Mouse (Mus musculus): ENCODE results near the gene L3mbtl4. TPM values are rescaled to one million over a fixed set of nuclear protein-coding genes. Genes with fewer than 3 reads are reported as not detected.
A peak's percentile ranks its signal among the peaks of the same experiment; 100 is the strongest.

Gene L3mbtl4
- total and polyA plus RNA-seq, 2 experiments from 2014 or later, result not detected

DNA sequence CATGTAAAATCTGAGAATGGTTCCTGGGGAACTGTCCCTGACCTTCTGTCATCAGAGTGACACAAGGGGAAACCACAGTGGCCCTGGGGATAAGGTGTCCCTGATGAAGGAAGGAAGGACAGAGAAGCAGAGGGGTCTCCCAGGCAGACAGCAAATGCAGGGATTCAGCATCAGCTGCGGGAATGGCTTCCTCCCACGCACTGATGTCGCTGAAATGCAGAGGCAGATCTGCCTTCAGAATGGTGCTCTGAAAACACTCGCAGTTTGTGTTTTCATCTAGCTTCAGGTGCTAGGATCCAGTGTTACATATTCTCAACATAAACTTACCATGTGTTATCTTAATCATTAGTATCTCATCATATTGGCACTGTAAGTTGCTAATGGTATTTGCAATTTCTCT, 351.7 kb downstream of the L3mbtl4 start:
- TF ChIP-seq EP300 (IDR thresholded peaks at IDR 0.05; ENCODE audit: low read depth), result no peak
- no peak for TF ChIP-seq CTCF (IDR thresholded peaks at IDR 0.05; ENCODE audit: low read depth)

DNA sequence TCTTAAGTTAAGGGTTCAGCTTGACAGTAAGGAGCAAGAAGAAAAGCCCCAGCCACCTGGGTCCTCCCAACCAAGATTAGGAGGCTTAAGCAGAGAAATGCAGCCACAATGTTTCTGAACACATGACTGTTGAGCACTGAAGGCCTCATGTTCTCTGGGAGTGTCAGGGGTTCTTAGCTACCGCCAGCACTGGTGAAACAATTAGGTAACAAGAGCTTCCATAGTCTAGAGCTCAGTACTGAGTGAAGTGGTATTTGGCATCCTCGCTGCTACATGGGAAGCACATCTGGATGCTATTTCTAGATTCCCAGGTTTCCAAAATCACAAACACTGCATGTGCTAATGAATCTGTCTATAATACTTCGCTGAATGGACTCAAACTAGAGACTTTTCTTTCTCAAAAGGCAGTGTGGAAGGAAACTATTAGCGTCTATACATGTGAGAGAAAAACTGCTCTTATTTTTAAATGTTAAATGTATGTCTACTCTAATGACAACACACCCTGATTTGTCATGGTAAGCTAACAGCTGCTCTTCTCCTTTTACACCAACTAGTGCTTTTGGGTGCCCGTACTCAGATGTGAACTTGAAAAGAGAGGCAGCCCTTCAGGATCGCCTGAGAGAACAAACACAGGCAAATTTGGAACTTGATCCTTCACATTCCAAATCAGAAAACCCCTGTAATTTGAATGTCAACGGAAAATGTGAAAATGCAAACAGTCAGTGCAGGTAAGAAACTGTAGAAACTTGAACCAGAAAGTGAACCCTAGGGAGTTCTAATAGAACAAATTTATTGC, 356.2 kb downstream of the L3mbtl4 start:
- DNase-seq (ENCODE audit: low spot score) (no peak), ATAC-seq (ENCODE audit: insufficient read depth, low read depth) (no peak)
- Histone ChIP-seq H3K9me3 (replicated peaks; ENCODE audit: control insufficient read depth, low read length) (no peaks in the 10 kb centered on the region), H3K4me3 (ENCODE audit: low read depth, low read length) (no peak overlapping the region), H3K4me2 (ENCODE audit: low read depth, low read length) (no peak overlapping the region), H3K9ac (replicated peaks; ENCODE audit: low read depth, low read length) (no peak overlapping the region), H3K27ac (ENCODE audit: low read depth) (no peak overlapping the region), H3K27me3 (ENCODE audit: control insufficient read depth, insufficient read depth, low read length) (no peaks in the 10 kb centered on the region), H3K36me3 (replicated peaks; ENCODE audit: control insufficient read depth, insufficient read depth, low read length) (no peaks in the 10 kb centered on the region), H3K4me1 (ENCODE audit: control insufficient read depth, insufficient read depth) (no peaks in the 10 kb centered on the region)
- 68% methylated on average over 7 of the region's 7 CpGs for WGBS
- TF ChIP-seq CTCF (IDR thresholded peaks at IDR 0.05; ENCODE audit: low read depth) (no peak), EP300 (IDR thresholded peaks at IDR 0.05; ENCODE audit: low read depth) (no peak)

More for the DNA sequence above, 351.7 kb downstream of the L3mbtl4 start:
- Histone ChIP-seq H3K4me2 (ENCODE audit: low read depth, low read length) (no peak overlapping the region), H3K9me3 (replicated peaks; ENCODE audit: control insufficient read depth, low read length) (no peaks in the 10 kb centered on the region), H3K36me3 (replicated peaks; ENCODE audit: control insufficient read depth, insufficient read depth, low read length) (no peaks in the 10 kb centered on the region), H3K4me3 (ENCODE audit: low read depth, low read length) (no peak overlapping the region), H3K4me1 (ENCODE audit: control insufficient read depth, insufficient read depth) (no peaks in the 10 kb centered on the region), H3K27ac (ENCODE audit: low read depth) (no peak overlapping the region), H3K9ac (replicated peaks; ENCODE audit: low read depth, low read length) (no peak overlapping the region), H3K27me3 (ENCODE audit: control insufficient read depth, insufficient read depth, low read length) (no peaks in the 10 kb centered on the region)
- 56% methylated on average over 4 of the region's 4 CpGs for WGBS
- DNase-seq (ENCODE audit: low spot score), result no peak
- no peak for ATAC-seq (ENCODE audit: insufficient read depth, low read depth)

DNA sequence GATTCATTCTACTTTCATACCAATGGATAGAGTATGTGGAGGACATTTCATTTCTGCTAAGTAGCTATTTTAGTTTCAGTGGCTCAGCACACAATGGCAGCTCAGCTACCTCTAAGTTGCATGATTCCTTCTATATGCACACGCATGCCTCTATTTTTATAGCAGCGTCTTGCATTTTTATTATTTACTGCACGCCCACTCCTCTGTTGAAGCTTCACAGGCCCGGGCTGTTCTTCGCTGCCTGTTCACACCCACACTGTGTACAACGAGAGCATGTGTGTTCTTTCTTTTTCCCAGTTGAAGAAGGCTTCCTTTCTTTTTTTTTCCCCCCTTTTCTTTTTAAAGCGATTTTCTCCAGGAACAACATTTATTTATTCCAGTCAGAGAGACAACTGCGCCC, 357.8 kb downstream of the L3mbtl4 start:
- H3K9ac ChIP-seq (replicated peaks; ENCODE audit: low read depth, low read length), result no peak overlapping the region
- no peak for TF ChIP-seq EP300 (IDR thresholded peaks at IDR 0.05; ENCODE audit: low read depth)
- no peak for TF ChIP-seq CTCF (IDR thresholded peaks at IDR 0.05; ENCODE audit: low read depth)
- no peaks in the 10 kb centered on the region for H3K36me3 ChIP-seq (replicated peaks; ENCODE audit: control insufficient read depth, insufficient read depth, low read length)
- DNase-seq (ENCODE audit: low spot score), result no peak
- 84% methylated on average over 8 of the region's 8 CpGs for WGBS
- no peaks in the 10 kb centered on the region for H3K27me3 ChIP-seq (ENCODE audit: control insufficient read depth, insufficient read depth, low read length)
- no peaks in the 10 kb centered on the region for H3K9me3 ChIP-seq (replicated peaks; ENCODE audit: control insufficient read depth, low read length)
- no peaks in the 10 kb centered on the region for H3K4me1 ChIP-seq (ENCODE audit: control insufficient read depth, insufficient read depth)
- no peak overlapping the region for H3K4me2 ChIP-seq (ENCODE audit: low read depth, low read length)
- no peak for ATAC-seq (ENCODE audit: insufficient read depth, low read depth)
- no peak overlapping the region for H3K27ac ChIP-seq (ENCODE audit: low read depth)
- no peak overlapping the region for H3K4me3 ChIP-seq (ENCODE audit: low read depth, low read length)

DNA sequence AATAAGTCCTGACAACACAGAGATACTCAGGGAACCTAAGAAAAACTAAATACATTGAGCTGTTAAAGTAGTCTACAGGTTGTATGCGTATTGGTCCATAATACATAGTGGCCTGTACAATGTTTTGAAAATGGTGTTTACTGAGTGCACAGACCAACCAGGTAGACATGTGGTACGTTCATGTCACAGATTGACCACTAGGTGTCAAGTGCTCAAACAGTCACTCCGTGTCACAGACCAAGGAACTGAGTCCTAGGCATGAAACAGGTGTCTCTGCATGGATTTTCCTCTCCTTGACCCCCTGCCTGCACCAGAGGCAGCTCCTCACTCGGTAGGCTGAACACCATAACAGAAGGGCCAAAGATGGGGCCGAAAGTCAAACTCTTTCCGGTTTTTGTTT, 366.6 kb downstream of the L3mbtl4 start:
- H3K27me3 ChIP-seq (ENCODE audit: control insufficient read depth, insufficient read depth, low read length), result no peaks in the 10 kb centered on the region
- H3K4me2 ChIP-seq (ENCODE audit: low read depth, low read length), result no peak overlapping the region
- TF ChIP-seq EP300 (IDR thresholded peaks at IDR 0.05; ENCODE audit: low read depth) (no peak), CTCF (IDR thresholded peaks at IDR 0.05; ENCODE audit: low read depth) (peak; percentile 24)
- no peaks in the 10 kb centered on the region for H3K4me1 ChIP-seq (ENCODE audit: control insufficient read depth, insufficient read depth)
- H3K4me3 ChIP-seq (ENCODE audit: low read depth, low read length), result no peak overlapping the region
- ATAC-seq (ENCODE audit: insufficient read depth, low read depth) (no peak), DNase-seq (ENCODE audit: low spot score) (no peak)
- no peaks in the 10 kb centered on the region for H3K9me3 ChIP-seq (replicated peaks; ENCODE audit: control insufficient read depth, low read length)
- H3K36me3 ChIP-seq (replicated peaks; ENCODE audit: control insufficient read depth, insufficient read depth, low read length), result no peaks in the 10 kb centered on the region
- H3K9ac ChIP-seq (replicated peaks; ENCODE audit: low read depth, low read length), result no peak overlapping the region
- no peak overlapping the region for H3K27ac ChIP-seq (ENCODE audit: low read depth)
- 69% methylated on average over 6 of the region's 6 CpGs for WGBS

DNA sequence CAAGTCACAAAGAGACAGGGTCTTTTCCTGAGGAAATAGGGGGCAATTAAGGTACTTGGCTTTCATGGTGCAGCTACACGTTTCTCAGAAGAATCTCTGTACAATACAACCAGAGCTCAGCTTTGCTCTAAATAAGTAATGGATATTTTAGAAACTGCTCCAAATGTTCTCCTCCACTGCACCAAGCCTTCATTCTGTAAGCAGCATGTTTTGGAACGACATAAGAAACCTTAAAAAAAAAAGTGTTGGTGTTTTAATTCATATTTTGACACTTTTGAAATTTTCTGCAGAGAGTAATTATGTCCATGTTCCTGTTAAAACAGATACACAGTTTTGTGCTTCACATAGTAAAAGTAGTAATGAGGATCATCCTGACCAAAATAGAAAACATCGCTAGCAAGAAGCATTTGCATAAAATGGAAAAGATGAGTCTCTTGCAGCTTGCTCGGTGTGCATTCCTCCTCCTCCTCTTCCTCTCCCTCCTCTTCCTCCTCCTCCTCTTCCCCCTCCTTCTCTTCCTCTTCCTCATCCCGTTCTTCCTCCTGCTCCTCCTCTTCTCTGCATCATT, 369.0 kb downstream of the L3mbtl4 start:
- WGBS, result 59% methylated on average over 5 of the region's 5 CpGs

More for the DNA sequence above, 369.0 kb downstream of the L3mbtl4 start:
- Histone ChIP-seq H3K4me1 (ENCODE audit: control insufficient read depth, insufficient read depth) (no peaks in the 10 kb centered on the region), H3K9me3 (replicated peaks; ENCODE audit: control insufficient read depth, low read length) (no peaks in the 10 kb centered on the region), H3K36me3 (replicated peaks; ENCODE audit: control insufficient read depth, insufficient read depth, low read length) (no peaks in the 10 kb centered on the region), H3K9ac (replicated peaks; ENCODE audit: low read depth, low read length) (no peak overlapping the region), H3K27ac (ENCODE audit: low read depth) (no peak overlapping the region), H3K4me3 (ENCODE audit: low read depth, low read length) (no peak overlapping the region), H3K4me2 (ENCODE audit: low read depth, low read length) (no peak overlapping the region), H3K27me3 (ENCODE audit: control insufficient read depth, insufficient read depth, low read length) (no peaks in the 10 kb centered on the region)
- DNase-seq (ENCODE audit: low spot score) (no peak), ATAC-seq (ENCODE audit: insufficient read depth, low read depth) (no peak)
- no peak for TF ChIP-seq CTCF (IDR thresholded peaks at IDR 0.05; ENCODE audit: low read depth)
- no peak for TF ChIP-seq EP300 (IDR thresholded peaks at IDR 0.05; ENCODE audit: low read depth)

All from heart, postnatal 0 days (tissue).